Mouse (Mus musculus) layer of hippocampus, postnatal 10 days (tissue): ENCODE measurements around the gene Parva. TPM values are rescaled to one million over a fixed set of nuclear protein-coding genes. Genes with fewer than 3 reads are reported as not detected.

Source experiments
- DNase-seq, 2 experiments: peaks; one replicate each; pipeline ENCODE4 v3.0.0; 2021; ENCODE audit warnings: low spot score in 2 of 2
- total RNA-seq, 2 experiments: library from RNA; stranded (reverse); gene quantifications; 2 replicates each; pipeline ENCODE4 v1.2.3; 2021

Parva gene
- total RNA-seq, 2 experiments from 2014 or later, result 50.9 to 56.0 TPM

DNA sequence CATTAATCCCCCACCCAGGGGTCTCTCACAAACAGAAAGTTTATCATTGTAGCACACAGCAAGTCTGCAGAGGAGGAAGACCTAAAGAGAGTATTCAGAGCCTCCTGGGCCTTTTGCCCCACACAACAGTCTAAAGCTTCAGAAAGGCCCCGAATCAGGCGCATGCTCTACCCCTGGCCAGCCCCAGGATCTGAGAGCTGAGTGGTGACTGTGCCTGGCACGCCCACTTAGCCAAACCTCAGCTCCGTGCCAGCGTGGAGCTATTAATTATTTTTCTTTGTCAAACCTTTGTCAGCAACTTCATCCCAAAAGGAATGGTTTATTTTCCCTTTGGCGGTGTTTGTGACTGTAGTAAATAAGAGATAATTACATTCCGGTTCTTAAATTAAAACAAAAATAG, 44.0 kb downstream of the Parva start:
- peak; percentile 18 to 36 for DNase-seq

DNA sequence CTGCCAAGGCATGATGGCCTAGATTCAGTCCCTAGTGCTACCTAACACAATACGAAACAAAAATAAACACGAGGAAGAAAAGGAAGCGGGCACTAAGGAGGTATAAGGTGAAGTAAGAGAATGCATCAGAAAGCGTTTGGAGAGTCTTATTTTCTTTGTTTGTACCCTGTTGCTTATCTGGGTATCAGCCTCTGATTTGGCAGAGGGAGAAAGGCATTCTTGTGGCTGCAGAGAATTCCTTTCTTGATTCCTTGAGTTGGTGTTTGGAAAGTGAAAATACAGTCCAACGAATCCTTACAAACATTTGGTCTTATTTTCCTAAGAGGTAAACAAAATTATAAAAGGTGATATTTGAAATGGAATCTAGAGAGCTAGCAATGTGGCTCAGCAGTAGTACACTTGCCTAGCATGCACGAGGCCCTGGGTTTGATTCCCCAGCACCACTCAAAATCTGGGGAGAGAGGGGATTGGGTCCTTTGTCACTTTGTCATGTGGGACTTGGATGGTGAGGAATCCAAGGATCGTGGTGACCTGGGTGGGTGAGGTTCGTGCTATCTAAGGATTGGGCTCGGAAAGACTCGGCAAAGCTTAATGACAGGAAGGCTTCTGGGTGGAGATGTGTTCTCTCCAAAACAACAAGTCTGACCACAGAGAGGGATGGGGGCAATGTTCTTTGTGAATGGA, 44.9 kb downstream of the Parva start:
- DNase-seq, result no peak

DNA sequence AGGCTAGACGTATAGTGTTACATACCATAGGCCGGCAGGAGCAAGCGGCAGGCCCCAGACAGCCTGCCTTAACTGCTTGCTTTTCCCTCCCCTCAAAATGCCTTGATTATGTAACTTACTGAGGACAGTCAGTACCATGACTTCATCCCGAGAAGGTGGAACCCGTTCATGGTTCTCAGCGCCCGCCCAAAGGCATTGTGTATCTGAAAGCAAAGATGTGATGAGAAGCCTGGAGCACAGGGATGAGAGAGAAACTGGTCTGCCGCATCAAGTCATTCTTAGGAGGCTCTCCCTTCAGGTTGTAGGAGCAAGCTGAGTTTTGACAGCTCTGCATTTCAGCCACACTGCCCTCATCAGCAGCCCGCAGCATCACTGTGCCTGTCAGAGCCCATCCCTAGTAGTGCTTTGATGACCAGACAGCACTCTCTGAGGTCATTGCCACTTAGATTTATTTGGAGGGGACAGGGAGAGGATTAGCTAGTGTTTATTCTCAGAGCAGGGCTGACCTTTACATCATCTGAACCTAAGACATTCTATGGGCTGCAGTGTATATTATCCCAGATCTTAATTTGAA, 45.5 kb downstream of the Parva start:
- no peak for DNase-seq

DNA sequence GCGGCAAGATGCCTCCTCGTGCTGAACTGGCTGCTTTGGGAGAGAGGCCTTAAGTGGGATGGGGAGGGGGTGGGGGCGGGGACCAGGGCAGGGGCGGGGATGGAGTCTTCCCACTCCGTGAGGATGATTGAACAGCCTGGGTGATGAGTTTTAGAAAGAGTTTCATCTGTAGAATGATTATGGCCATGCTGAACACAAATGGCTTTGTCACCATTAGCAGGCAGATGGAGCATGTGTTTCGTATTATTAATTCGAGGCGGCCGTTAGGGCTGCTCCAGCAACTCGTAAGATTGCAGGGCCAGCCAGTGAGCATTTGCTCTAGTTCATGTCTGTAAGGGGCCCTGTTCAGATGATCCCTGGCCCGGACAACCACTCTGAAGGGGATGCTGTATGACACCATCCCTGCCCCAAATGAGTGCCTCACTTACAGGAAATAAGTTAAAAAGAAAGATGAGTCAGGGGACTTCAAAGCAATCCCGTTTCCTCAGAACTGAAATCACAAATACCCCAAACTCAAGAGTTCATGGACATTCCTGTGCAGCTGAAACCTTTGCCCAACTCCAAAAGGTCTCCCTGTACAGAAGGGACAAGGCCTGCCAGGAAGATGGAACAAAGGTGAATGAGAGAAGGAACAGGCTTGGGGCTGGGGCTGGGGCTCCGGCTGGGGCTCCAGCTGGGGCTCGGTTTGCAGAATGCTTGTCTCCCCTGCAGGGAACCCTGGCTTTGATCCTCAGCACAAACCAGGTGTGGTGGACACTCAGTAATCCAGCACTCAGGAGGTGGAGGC, 46.5 kb downstream of the Parva start:
- peak in 1 of 2 experiments; percentile 24 for DNase-seq

DNA sequence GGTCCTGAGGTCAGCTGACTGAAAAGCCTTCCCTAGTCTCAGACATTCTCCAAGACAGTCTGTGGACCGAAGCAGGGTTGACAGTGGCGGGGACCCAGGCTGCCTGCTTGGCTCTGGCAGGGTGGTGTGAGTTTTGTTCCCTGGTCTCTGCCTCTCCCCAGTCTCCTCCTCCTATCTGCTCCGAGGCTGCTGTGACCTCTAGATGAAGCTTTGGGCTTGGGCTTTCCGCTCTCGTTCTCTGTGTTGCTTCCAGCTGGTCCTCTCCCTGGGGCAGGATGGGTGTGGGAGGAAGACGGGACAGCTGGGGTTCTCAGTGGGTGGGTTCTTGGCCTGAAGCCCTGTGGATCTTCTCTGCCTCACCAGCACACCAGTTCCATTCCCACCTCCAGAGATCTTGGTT, 51.8 kb downstream of the Parva start:
- DNase-seq, result peak in 1 of 2 experiments; percentile 38

DNA sequence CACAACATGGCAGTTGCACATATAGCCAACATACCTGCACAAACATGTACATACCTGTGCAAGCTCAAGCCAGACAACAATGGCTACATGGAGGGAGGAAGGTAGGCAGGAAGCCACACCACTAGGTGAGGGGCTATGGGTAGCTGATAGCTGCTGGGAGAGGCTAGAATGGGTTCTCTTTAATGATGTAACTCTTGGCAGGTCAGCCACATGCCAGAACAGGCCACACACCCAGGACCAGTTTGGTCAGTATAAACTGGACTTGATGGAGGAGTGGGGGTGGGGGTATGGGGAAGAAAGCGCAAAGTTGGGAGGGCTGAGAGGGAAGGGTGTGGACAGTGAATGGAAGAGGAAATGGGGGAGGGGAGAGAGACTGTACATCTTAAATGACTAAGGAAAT, 53.7 kb downstream of the Parva start:
- DNase-seq, result no peak

DNA sequence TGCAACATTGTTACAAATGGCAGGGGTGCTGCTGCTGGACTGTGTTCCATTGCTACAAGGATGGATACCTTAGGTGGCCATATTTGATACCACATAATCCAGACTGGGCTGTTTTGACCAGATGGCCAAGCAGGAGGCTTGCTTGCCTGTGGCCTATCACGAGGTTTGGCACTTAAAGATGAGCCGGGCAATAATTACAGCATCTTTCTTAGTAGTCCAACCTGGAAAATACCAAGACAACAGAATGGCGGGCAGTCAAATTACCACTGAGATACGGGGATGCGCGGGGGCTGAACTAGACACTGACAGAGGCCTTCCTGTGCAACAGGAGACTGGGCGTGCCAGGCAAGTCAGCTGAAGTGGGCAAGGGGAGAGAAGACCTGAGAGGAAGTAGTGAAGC, 55.3 kb downstream of the Parva start:
- no peak for DNase-seq

DNA sequence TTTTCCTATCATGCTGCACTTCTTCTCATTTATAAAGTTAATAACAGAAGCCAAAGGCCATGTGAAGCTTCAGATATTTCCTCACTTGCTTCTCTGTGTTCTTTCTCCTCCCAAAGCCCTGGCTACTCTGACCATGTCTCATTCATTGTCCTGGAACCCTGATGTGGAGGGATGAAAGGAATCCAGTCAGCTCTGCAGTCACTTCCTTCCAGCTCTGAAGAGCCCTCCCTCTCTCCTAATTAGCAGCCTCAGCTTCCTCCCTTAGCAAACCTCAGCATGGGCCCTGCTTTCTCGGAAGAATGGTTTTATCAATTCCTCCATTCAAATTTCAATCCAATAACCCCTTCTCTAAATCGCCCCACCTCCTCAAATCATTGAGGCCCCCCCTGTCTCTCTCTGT, 56.1 kb downstream of the Parva start:
- no peak for DNase-seq

DNA sequence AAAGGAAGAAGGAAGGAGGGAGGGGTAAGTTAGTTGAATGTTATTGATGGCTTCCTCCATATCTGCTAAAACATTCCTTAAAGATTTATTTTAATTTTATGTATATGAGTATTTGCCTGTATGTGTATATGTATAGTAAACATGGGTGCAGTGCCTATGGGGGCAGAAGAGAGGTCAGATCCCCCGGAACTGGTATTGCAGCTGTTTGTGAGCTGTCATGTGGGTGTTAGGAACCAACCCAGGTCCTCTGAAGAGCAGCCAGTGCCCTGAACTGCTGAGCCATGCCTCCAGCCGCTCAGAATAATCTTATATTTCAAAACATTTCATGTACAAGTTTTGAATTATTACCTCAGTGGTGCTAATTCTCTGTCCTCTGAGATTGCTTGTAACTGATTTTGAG, 63.5 kb downstream of the Parva start:
- DNase-seq, result no peak

DNA sequence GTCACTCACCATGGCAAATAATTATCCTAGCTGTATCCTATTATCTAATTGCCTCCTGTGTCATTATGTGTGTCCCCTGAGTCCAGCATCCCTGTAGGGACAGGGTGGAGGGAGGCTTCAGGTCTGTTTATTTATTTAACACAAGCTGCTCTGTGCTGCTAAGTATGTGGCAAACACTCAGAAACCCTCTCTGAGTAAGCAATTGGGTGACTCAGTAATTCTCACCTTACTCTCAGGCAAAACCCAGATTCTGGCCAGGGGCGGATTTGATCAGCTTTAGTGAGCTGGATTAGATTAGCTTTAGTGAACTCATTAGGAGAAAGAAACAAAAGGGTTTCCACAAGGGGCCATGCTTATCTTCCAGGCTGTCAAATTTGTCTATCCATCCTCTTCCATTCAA, 64.4 kb downstream of the Parva start:
- DNase-seq, result no peak

DNA sequence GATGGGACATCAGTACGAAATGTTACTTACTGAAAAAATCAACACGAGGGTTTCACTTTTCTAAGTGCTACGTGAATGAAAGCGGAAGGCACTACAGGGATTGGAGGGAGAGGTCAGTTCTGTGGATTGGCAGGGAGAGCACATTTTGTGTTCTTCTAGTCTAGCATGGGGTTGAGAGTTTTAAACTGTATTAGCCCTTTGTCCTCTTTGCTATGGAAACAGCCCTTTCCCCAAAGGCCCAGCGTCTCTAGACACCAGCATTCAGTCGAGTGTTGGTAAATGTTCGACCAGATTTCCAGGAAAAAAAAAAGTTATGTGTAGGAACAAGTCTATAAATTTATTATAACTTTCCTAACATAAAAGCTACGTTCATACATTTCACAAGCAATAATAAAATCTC, 68.6 kb downstream of the Parva start:
- no peak for DNase-seq

DNA sequence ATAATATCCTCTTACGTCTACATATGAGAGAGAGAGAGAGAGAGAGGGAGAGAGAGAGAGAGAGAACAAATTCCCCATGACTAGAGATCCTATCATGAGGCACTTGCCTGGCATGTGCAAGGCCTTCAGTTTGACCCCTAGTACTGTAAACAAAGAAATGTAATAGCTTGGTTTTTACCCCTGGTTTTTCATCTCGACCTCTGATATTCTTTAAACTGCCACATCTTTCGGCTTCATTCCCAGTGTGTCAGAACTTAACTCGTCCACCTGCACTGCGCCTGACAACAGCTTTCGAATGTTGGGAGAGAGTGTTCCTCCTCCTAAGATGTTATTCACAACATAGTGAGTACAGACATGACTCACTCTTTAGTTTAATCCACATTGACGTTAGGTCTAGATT, 69.6 kb downstream of the Parva start:
- no peak for DNase-seq

DNA sequence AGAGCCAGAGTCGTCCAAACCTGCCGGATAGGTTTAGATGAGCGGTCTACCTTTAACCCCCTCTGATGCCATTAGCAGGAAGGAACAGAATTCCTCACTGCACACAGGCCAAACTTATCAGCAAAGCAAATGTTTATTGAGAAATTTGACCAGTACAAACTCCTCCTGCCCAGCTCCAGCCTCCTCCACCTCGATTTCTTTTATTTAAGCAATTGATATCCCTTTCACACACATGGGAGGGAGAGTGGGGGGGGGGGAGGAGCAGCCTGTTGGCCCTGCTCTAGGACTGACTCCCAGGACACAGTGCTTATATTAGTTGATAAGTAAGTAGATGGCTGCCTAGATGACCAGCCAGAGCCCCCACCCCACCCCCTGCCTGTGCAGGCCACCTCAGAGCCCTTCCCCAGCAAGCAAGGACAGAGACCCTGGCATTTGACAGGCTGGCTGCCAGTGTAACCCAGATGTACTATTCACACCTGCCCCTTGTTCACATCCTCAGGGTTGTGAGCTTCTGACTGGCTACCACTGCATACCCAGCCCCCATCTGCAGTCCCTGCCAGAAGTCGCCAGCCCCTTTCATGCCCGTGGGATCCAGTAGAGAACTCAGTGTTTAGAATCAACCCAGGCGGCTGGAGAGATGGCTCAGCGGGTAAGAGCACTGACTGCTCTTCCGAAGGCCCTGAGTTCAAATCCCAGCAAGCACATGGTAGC, 71.4 kb downstream of the Parva start:
- no peak for DNase-seq

DNA sequence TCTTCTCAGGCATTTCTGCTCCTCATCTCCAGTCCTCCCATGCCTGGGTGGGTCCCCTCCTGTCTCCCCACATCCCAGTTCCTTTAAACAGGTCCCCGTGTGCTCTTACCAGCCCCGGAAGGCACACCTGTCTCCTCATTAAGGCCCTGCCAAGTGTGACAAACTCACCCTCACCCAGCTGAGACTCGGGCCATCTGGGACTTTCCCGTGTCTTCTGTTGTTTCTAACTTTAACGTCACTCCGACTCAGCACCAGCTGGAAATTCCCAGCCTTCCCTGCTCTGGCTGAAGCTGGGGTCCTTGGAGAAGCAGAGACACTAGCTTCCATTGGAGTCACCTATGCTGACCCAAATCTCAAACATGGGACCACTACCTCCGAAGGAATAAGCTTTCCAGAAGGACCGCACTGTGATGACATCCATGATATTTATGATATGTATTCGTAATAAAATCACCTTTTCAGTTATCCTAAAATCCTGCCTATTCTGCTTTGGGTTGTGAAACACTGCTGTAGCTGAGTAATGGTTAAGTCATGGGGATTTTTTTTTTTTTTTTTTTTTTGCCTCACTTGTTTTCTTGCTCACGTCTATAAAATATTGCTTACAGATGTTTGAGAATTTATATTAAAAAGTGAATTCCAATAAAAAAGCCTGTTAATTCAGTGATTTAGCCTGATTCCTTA, 72.3 kb downstream of the Parva start:
- DNase-seq, result no peak

DNA sequence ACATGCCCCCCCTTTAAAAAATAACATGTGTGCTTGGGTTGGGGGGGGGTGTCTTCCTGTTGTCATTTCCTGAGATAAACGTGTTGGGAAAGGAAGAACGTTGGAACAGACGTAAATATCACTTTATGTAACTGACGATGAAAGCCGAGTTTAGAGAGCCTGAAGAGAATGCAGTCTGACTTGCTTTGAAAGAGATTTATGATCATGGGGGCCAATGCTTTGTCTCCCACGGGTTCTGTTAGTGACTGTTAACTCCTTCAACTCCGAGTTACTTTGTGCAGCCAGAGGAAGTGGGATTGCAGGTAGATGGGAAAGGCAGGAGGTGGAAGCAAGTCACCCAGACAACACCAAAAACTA, 72.8 kb downstream of the Parva start:
- DNase-seq, result no peak

DNA sequence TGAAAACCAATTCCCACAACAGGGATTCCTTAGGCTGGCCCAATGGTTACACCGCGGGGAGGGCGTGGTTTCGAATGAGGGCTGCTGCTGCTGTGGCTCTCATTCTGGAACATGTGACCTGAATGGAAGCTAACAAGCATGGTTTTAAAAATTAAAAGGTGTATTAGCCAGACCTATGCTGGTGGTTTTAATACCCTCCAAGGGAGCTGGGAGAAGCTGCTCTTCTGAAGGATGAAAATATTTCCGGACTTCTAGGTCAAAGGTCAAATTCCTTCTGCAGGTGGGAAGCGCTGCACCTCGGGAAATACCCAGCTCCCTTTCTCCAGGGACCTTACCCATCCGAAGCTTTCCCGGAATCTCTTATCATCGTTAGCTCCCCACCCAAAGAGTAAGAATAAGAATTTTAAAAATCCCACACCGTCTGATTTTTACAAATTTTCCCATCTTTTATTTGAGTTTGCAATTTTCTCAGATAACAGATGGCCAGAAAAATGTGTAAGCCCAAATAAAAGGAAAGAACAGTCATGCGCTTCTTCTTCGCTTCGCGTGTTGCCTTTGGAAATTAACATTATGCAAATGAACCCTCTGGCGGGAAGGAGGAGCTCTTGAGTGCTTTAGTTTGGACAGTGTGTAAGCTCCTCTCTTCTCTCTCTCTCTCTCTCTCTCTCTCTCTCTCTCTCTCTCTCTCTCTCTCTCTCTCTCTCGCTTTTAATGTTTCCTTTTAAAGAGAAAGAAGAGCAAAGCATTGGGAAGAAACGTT, 74.9 kb downstream of the Parva start:
- DNase-seq, result no peak

DNA sequence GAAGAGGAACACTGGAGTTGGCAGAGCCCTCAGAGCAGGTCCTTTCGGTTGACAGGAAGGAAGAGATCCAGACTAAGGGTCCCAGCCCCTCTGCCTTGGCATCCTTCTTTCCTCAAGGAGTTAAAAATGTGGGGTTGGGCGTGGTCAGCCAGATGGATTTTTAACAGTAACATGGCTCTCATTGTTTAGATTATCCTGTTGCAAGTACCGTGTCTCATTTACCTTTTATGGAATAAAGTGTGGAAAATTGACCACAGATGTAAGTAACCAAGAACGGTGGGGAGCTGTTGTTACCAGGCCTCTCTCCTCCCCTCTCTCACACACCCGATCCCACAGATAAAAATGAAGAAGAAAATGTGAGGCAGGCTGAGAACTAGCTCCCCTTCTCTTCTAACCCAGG, 75.5 kb downstream of the Parva start:
- no peak for DNase-seq

DNA sequence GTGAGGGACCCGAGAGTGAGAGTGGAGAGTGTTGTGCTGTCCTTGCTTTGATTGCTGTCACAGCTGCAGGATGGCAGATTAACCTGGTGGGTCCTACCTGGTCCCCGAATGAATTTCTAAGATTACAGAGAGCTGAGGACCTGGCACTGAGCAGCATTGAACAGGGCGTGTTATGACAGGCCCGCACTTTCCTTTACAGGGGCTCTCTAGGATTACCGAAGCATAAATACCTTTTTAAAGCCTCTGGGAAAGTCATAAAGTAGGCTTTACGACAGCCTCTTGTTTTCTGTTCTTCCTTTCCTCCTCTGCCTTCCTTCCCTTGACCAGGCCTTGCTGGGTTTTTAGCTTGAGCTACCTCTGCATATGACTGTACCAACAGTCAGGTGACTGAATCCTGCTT, 76.1 kb downstream of the Parva start:
- no peak for DNase-seq

DNA sequence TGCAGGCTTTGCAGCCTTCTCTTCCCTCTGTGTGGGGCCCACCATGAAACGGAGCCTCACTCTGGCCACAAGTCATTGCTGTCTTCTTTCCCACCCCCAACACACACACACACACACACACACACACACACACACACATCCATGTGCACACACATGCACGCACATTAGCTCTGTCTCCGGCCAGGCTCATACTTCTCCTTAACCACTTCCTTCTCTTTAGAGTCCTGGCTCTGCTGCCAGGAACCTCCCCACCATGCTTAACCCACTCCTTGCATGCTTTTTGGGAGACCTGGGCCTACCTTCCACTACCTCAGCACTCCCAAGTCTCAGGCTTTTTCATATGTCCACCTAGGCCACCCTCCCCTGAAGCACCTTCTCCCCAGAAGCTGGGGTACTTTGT, 76.6 kb downstream of the Parva start:
- no peak for DNase-seq

DNA sequence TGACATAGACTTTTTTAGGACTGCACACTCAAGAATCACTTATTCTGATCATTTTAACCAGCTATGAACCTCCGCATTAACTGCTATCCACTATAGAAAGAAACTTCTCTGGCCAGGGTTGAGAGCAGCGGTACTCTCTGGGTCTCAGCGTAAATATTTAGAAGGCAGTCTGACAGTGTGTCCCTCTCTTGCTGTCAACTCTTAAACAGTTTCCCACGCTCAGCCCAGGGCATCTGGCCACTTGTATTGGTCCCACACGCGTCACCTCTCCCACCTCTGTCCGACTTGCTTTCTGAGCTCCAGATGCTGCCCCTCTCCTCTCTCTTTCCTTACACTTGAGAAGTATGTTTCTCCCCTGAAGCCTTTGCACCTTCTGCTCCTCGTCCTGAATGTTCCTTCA, 81.8 kb downstream of the Parva start:
- no peak for DNase-seq
